Mouse (Mus musculus) hindbrain, embryonic 16.5 days (tissue): ENCODE measurements around the gene Rasd1. TPM values are rescaled to one million over a fixed set of nuclear protein-coding genes. Genes with fewer than 3 reads are reported as not detected.

ENCODE experiments used
- ATAC-seq: fragments of 200-750 bp; cut with Nextera tagmentation; 2 replicates; pipeline ENCODE4 v1.8.0; 2017; ENCODE audit warnings: moderate TSS enrichment, moderate library complexity
- H3K27ac ChIP-seq: fragments of 300-500 bp; sonication (generic); 2 replicates; pipeline ENCODE4 v1.5.1; 2014; ENCODE audit warnings: low read depth, mild to moderate bottlenecking, control low read depth, low read length, moderate library complexity
- H3K27me3 ChIP-seq: fragments of 300-500 bp; sonication (generic); replicated peaks from 2 replicates; pipeline ENCODE4 v1.6.1; 2014; ENCODE audit warnings: low read length; ENCODE audit not compliant: control insufficient read depth, insufficient read depth
- H3K36me3 ChIP-seq: fragments of 300-500 bp; sonication (generic); 2 replicates; pipeline ENCODE4 v1.6.1; 2014; ENCODE audit warnings: mild to moderate bottlenecking, low read length, moderate library complexity, mixed read lengths; ENCODE audit not compliant: control insufficient read depth, insufficient read depth
- H3K4me1 ChIP-seq: fragments of 300-500 bp; sonication (generic); 2 replicates; pipeline ENCODE4 v1.6.1; 2014; ENCODE audit warnings: low read depth, low read length; ENCODE audit not compliant: control insufficient read depth, insufficient read depth
- H3K4me2 ChIP-seq: fragments of 300-500 bp; sonication (generic); 2 replicates; pipeline ENCODE4 v1.6.1; 2014; ENCODE audit warnings: mild to moderate bottlenecking, low read length, control low read depth, moderate library complexity
- H3K4me3 ChIP-seq: fragments of 300-500 bp; sonication (generic); 2 replicates; pipeline ENCODE4 v1.5.1; 2014; ENCODE audit warnings: mild to moderate bottlenecking, low read length, control low read depth, moderate library complexity
- H3K9ac ChIP-seq: fragments of 300-500 bp; sonication (generic); 2 replicates; pipeline ENCODE4 v1.6.1; 2014; ENCODE audit warnings: low read depth, mild to moderate bottlenecking, control low read depth, low read length, moderate library complexity
- H3K9me3 ChIP-seq: fragments of 300-500 bp; sonication (generic); 2 replicates; pipeline ENCODE4 v1.6.1; 2014; ENCODE audit warnings: mild to moderate bottlenecking, low read length, moderate library complexity; ENCODE audit not compliant: control insufficient read depth
- WGBS: fragments of 180-500 bp; shearing (Covaris S2); extraction: QIAGEN DNeasy Blood & Tissue Kit; methylation state at CpG from one replicate; pipeline ENCODE4 v1.1.7; 2014; 5-methylcytosine and 5-hydroxymethylcytosine counted together
- polyA plus RNA-seq: library from polyadenylated mRNA; unstranded; fragments of >200 nt; fragmentation: Nextera tagmentation; extraction: Ambion mirVana; gene quantifications from 2 replicates; pipeline ENCODE4 v1.2.1, GENCODE M21; 2015

Gene Rasd1
- polyA plus RNA-seq, 1 experiment from 2014 or later: 1.4 TPM

DNA sequence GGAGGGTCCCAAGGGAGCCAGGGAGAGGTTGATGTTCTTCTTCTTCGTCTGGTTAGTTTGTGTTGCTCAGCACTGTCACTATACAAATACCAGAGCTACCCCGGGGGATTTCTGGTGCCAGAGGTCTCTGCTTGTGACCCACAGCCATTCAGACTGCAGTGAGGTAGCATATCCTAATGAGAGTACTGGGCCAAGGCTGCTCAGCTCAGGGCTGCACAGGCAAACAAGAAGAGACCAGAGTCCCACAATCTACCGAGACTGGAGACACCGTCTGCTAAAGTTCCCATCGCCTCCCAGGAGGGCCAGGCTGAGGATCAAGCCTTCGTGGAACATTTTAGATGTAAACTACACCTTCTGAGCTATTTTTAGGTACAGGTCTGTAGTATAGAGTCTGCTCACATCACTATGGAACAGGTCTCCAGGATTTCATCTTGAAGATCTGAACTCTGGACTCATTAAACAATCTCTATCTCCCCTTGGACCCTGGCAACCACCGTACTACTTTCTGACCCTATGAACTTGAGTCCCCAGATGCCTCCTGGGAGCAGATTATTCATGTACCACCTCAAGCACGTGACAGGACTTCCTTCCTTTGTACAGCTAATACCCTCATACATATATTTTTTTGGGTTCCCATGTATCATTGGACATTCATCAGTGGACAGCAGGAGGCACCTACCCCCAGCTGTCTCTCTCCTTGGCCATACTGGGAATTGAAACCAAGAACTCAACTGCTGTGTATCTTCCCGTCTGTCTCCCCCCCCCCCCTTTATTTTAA, 32.0 kb downstream of the Rasd1 start:
- ATAC-seq: no peak

DNA sequence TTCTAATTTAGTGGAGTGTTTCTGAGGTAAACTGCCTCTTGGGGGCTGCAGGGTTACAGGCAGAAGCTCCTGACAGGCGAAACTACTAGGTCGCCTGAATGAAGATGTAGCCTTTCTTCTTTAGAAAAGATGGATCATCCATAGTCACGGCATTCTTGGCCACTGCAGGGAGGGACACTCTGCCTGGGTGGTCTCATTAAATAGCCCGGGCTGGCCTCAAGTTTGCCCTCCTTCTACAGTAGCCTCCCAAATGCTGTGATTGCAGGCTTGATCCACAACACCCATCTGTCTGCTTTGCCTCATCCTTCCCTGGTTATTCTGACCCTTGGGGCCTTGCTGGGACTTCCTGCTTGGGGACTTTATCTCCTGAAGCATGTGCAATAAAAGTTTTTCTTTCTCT, 34.7 kb downstream of the Rasd1 start:
- H3K27ac ChIP-seq: no peak overlapping the region
- ATAC-seq: no peak
- WGBS: 22% methylated on average over 4 of the region's 4 CpGs

More for the DNA sequence above, 32.0 kb downstream of the Rasd1 start:
- no peak overlapping the region for H3K4me2 ChIP-seq
- no peak overlapping the region for H3K27ac ChIP-seq
- no peak overlapping the region for H3K4me3 ChIP-seq
- whole genome bisulfite sequencing: 73% methylated on average over 9 of the region's 9 CpGs
- no peak overlapping the region for H3K9ac ChIP-seq
- H3K4me1 ChIP-seq: no peaks in the 10 kb centered on the region
- no peaks in the 10 kb centered on the region for H3K9me3 ChIP-seq
- no peaks in the 10 kb centered on the region for H3K27me3 ChIP-seq
- H3K36me3 ChIP-seq: no peaks in the 10 kb centered on the region

DNA sequence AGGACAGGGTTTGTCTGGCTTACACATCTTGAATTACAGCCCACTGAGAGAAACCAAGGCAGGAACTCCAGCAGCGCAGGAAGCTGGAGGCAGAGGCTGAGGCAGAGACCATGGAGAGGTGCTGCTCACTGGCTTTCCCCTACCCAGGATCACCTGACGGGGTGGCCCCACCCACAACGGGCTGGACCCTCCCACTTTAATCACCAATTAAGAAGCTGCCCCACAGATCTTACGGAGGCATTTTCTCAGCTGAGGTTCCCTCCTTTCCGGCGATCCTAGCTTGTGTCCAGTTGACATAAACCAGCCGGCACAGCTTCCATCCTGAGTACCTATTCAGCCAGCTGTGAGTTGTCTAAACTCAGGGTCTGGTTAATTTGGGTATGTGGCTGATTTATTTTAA, 43.5 kb downstream of the Rasd1 start:
- no peak overlapping the region for H3K4me3 ChIP-seq
- no peaks in the 10 kb centered on the region for H3K9me3 ChIP-seq
- WGBS: 25% methylated on average over 7 of the region's 7 CpGs
- no peak overlapping the region for H3K27ac ChIP-seq
- H3K36me3 ChIP-seq: no peaks in the 10 kb centered on the region
- no peaks in the 10 kb centered on the region for H3K27me3 ChIP-seq
- H3K4me2 ChIP-seq: no peak overlapping the region
- no peak overlapping the region for H3K9ac ChIP-seq
- H3K4me1 ChIP-seq: no peaks in the 10 kb centered on the region
- ATAC-seq: no peak

More for the DNA sequence above, 34.7 kb downstream of the Rasd1 start:
- Histone ChIP-seq H3K36me3 (no peaks in the 10 kb centered on the region), H3K4me3 (no peak overlapping the region), H3K9me3 (no peaks in the 10 kb centered on the region), H3K9ac (no peak overlapping the region), H3K4me1 (no peaks in the 10 kb centered on the region), H3K4me2 (no peak overlapping the region), H3K27me3 (no peaks in the 10 kb centered on the region)

DNA sequence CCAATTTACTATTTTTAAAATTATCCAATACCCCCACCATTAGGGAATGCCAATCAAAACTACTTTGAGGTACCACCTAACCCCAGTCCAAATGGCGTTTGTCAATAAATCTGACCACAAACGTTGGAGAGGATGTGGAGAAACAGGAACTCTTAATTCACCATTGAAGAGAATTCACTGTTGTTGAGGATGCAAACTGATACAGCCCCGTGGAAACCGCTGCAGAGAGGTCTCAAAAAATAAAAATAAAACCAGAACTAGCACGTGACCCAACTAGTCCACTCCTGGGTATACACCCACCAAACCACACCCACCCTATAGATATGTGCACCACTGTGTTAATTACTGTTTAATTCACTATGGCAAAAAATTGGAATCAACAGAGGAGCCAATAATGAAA, 44.4 kb downstream of the Rasd1 start:
- H3K9ac ChIP-seq: no peak overlapping the region
- H3K4me3 ChIP-seq: no peak overlapping the region
- H3K4me2 ChIP-seq: no peak overlapping the region
- no peak overlapping the region for H3K27ac ChIP-seq
- no peaks in the 10 kb centered on the region for H3K27me3 ChIP-seq
- no peak for ATAC-seq
- WGBS: 81% methylated on average over 5 of the region's 5 CpGs
- no peaks in the 10 kb centered on the region for H3K36me3 ChIP-seq
- H3K4me1 ChIP-seq: no peaks in the 10 kb centered on the region
- no peaks in the 10 kb centered on the region for H3K9me3 ChIP-seq

DNA sequence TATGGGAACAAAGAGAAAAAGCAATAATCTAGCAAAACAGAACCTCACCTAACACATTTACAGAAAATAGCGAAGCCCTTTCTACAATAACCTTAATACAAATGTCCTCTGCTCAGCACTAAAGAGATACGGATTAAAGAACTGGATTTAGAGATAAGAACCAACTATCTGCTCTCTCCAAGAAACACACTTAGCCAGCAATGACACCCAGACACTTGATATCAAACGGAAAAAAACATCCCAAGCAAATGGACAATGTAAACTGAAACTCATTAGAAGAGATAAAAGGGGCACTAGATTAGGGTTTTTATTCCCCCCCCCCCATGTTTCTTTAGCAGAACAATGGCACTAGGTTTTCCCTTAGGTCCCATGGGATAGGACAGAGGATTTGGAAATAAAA, 45.3 kb downstream of the Rasd1 start:
- ATAC-seq: no peak
- Histone ChIP-seq H3K9me3 (no peaks in the 10 kb centered on the region), H3K4me1 (no peaks in the 10 kb centered on the region), H3K27ac (no peak overlapping the region), H3K4me3 (no peak overlapping the region), H3K4me2 (no peak overlapping the region), H3K27me3 (no peaks in the 10 kb centered on the region), H3K36me3 (no peaks in the 10 kb centered on the region), H3K9ac (no peak overlapping the region)
- 81% methylated on average over 3 of the region's 3 CpGs for WGBS

DNA sequence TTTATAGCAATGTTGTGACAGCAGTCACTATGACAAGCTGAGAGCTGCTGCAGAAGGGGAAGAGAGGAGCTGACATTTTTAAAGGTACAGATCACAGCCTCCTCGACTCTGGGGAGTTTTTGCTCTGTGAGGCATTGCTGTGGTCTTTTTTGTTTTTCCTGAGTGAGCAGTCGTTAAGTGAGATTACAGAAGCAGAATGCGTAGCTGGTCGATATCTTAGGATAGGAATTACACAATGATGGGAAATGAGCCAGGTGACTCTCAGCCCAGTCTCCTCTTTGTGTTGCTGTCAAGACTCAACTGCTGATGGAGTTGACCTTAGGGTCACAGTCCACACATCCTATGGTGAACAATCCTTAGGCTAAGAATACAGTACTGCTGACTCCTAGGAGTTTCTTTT, 46.7 kb downstream of the Rasd1 start:
- no peaks in the 10 kb centered on the region for H3K9me3 ChIP-seq
- WGBS: 37% methylated on average over 4 of the region's 4 CpGs
- H3K4me1 ChIP-seq: no peaks in the 10 kb centered on the region
- H3K36me3 ChIP-seq: no peaks in the 10 kb centered on the region
- H3K27ac ChIP-seq: no peak overlapping the region
- no peak overlapping the region for H3K4me2 ChIP-seq
- H3K9ac ChIP-seq: no peak overlapping the region
- no peak overlapping the region for H3K4me3 ChIP-seq
- no peak for ATAC-seq
- H3K27me3 ChIP-seq: no peaks in the 10 kb centered on the region

DNA sequence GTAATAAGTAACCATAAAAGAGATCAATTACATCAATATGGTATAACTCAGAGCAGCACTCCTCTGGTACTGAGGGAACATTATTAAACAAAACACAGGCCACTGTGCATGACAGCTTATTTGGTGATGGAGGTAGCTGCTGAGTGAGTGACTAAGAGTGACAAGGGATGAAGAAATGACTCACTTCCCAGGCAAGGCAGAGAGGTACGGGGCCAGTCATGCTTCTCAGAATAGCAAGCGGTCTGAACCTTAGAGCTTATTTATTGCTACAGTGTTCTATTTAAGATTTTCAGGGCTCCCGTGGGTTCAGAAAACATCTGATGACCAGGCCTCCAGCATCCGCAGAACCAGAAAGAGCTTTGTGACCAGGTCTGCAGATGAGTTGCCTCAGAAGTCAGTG, 51.0 kb downstream of the Rasd1 start:
- ATAC-seq: no peak
- no peak overlapping the region for H3K27ac ChIP-seq
- H3K4me2 ChIP-seq: no peak overlapping the region
- 86% methylated on average over 4 of the region's 4 CpGs for WGBS
- no peak overlapping the region for H3K9ac ChIP-seq
- no peaks in the 10 kb centered on the region for H3K36me3 ChIP-seq
- H3K4me3 ChIP-seq: no peak overlapping the region
- H3K4me1 ChIP-seq: no peaks in the 10 kb centered on the region
- H3K9me3 ChIP-seq: no peaks in the 10 kb centered on the region
- no peaks in the 10 kb centered on the region for H3K27me3 ChIP-seq

Other genes with a start within 250 kb of the Rasd1 start
- gene Pld6, start 177.3 kb downstream of the Rasd1 start, polyA plus RNA-seq: 21.3 and 25.2 TPM in 2 replicates
- 44.2 and 46.1 TPM in 2 replicates for gene Flcn, start 154.9 kb downstream of the Rasd1 start, polyA plus RNA-seq
- gene Nt5m, start 125.5 kb downstream of the Rasd1 start, polyA plus RNA-seq: 74.2 and 85.4 TPM in 2 replicates
- 178 and 181 TPM in 2 replicates for gene Cops3, start 125.1 kb downstream of the Rasd1 start, polyA plus RNA-seq
- 40.3 and 40.4 TPM in 2 replicates for gene Med9, start 16.7 kb downstream of the Rasd1 start, polyA plus RNA-seq
- gene Pemt, start 81.5 kb upstream of the Rasd1 start, polyA plus RNA-seq: 8.3 and 9.1 TPM in 2 replicates
- 24.3 and 28.0 TPM in 2 replicates for gene Rai1, start 140.1 kb upstream of the Rasd1 start, polyA plus RNA-seq